Mouse (Mus musculus) heart, embryonic 14.5 days (tissue): Measurements from ENCODE around the gene Olfr1257. TPM values are rescaled to one million over a fixed set of nuclear protein-coding genes. Genes with fewer than 3 reads are reported as not detected.
"Not testable (repeated sequence)": the region's sequence is repeated elsewhere in the genome, so short reads cannot be mapped to it uniquely, and the experiment has no call there.

Experiments used
- ATAC-seq: fragments of 200-750 bp; cut with Nextera tagmentation; 2 replicates; pipeline ENCODE4 v1.8.0; 2017; ENCODE audit warnings: low read depth, moderate TSS enrichment; ENCODE audit not compliant: insufficient number of reproducible peaks, insufficient read depth, low FRiP score
- H3K27ac ChIP-seq, 2 experiments: fragments of 200-500 bp in 1 of 2; fragments of 300-500 bp in 1 of 2; sonication (generic) in 1 of 2; replicated peaks in 1 of 2; 2 replicates each; pipeline ENCODE4 v1.5.1; 2012 to 2014; ENCODE audit warnings: low read depth in 2 of 2, low read length in 2 of 2, control low read depth in 1 of 2, mild to moderate bottlenecking in 1 of 2, mixed read lengths in 1 of 2; ENCODE audit not compliant: control insufficient read depth in 1 of 2, insufficient read depth in 1 of 2
- H3K27me3 ChIP-seq: fragments of 300-500 bp; sonication (generic); 2 replicates; pipeline ENCODE4 v1.6.1; 2014; ENCODE audit warnings: mild to moderate bottlenecking, low read length, control low read depth; ENCODE audit not compliant: control insufficient read depth, insufficient read depth
- H3K36me3 ChIP-seq: fragments of 300-500 bp; sonication (generic); 2 replicates; pipeline ENCODE4 v1.6.1; 2014; ENCODE audit warnings: mild to moderate bottlenecking, control low read depth, low read length, mixed read lengths; ENCODE audit not compliant: control insufficient read depth, insufficient read depth
- H3K4me1 ChIP-seq, 2 experiments: fragments of 200-500 bp in 1 of 2; fragments of 300-500 bp in 1 of 2; sonication (generic) in 1 of 2; 2 replicates each; pipeline ENCODE4 v1.6.1; 2012 to 2014; ENCODE audit warnings: low read length in 2 of 2, control low read depth in 1 of 2, mixed read lengths in 1 of 2; ENCODE audit not compliant: control insufficient read depth in 2 of 2, insufficient read depth in 2 of 2
- H3K4me2 ChIP-seq: fragments of 300-500 bp; sonication (generic); 2 replicates; pipeline ENCODE4 v1.6.1; 2014; ENCODE audit warnings: mild to moderate bottlenecking, low read length
- H3K4me3 ChIP-seq, 2 experiments: fragments of 200-500 bp in 1 of 2; fragments of 300-500 bp in 1 of 2; sonication (generic) in 1 of 2; 2 replicates each; pipeline ENCODE4 v1.5.1; 2012 to 2014; ENCODE audit warnings: low read length in 2 of 2, mild to moderate bottlenecking in 2 of 2, control low read depth in 1 of 2, low read depth in 1 of 2, moderate library complexity in 1 of 2; ENCODE audit not compliant: control insufficient read depth in 1 of 2, insufficient read depth in 1 of 2
- H3K9ac ChIP-seq: fragments of 300-500 bp; sonication (generic); 2 replicates; pipeline ENCODE4 v1.6.1; 2014; ENCODE audit warnings: mild to moderate bottlenecking, low read length
- H3K9me3 ChIP-seq: fragments of 300-500 bp; sonication (generic); 2 replicates; pipeline ENCODE4 v1.6.1; 2016; ENCODE audit warnings: low read length, control low read depth; ENCODE audit not compliant: control insufficient read depth
- WGBS: fragments of 180-500 bp; shearing (Covaris S2); extraction: QIAGEN DNeasy Blood & Tissue Kit; methylation state at CpG from one replicate; pipeline ENCODE4 v1.1.7; 2014; 5-methylcytosine and 5-hydroxymethylcytosine counted together
- polyA plus RNA-seq: library from polyadenylated mRNA; unstranded; fragments of >200 nt; fragmentation: Nextera tagmentation; extraction: Ambion mirVana; gene quantifications from 2 replicates; pipeline ENCODE4 v1.2.1, GENCODE M21; 2014

The Olfr1257 gene
- not detected in 2 replicates for polyA plus RNA-seq

DNA sequence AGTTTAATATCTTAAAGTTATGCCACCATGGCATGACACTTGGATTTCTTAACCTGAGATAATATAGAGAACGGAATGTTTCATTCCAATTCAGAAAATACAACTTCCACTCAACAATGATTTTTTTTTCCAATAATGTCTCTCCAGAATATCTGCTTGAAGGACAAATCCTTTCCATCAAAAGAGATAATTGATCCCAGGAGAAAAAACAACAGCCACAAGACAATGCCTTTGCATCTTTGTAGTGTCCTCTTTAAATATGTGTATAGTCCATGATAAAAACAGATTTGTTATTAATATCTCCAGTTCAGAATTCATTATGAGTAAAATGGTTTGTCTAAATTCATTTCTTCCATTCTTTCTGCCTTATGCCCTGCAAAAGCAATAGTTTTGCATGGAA, at the start of gene Olfr1257:
Gene Olfr1257, plus strand, starts transcription at position 301 of the 400 bp plus-strand sequence.
- WGBS: 69% methylated on average over 1 of the region's 1 CpGs
- Histone ChIP-seq H3K4me2 (no peak within 1 kb of the TSS), H3K4me3 (no peak within 1 kb of the TSS), H3K27ac (no peak within 1 kb of the TSS), H3K4me1 (no peaks in the 10 kb centered on the region), H3K9me3 (no peaks in the 10 kb centered on the region), H3K9ac (no peak within 1 kb of the TSS), H3K36me3 (no peaks in the 10 kb centered on the region), H3K27me3 (no peaks in the 10 kb centered on the region)
- ATAC-seq: no peak

DNA sequence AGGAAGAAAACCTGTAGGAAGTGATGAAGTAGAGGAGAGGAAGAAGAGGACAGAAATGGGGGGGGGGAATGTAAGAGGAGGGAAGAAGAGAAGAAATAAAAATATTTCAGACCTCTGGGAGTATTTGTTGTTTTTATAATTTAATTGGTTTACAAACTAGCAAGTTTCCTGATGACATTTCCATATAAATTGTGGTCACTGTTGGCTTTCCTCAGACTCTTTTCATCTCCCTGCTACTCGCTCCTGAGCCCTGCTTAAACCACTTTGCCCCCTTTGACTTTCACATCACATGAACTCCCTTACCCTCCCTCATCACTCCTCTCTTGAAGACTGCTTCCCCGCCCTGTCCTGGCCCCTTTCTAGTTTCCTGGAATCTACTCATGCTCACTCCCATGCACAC, 36.8 kb upstream of the Olfr1257 start, which contains the start of gene Olfr1256:
Gene Olfr1256, minus strand, starts transcription at position 101 of the 400 bp plus-strand sequence.
- Histone ChIP-seq H3K27me3 (no peaks in the 10 kb centered on the region), H3K9me3 (no peaks in the 10 kb centered on the region), H3K9ac (no peak within 1 kb of the TSS), H3K4me2 (no peak within 1 kb of the TSS), H3K36me3 (no peaks in the 10 kb centered on the region), H3K4me1 (no peaks in the 10 kb centered on the region), H3K27ac (no peak within 1 kb of the TSS), H3K4me3 (no peak within 1 kb of the TSS)
- 40% methylated on average over 2 of the region's 2 CpGs for WGBS
- ATAC-seq: no peak

DNA sequence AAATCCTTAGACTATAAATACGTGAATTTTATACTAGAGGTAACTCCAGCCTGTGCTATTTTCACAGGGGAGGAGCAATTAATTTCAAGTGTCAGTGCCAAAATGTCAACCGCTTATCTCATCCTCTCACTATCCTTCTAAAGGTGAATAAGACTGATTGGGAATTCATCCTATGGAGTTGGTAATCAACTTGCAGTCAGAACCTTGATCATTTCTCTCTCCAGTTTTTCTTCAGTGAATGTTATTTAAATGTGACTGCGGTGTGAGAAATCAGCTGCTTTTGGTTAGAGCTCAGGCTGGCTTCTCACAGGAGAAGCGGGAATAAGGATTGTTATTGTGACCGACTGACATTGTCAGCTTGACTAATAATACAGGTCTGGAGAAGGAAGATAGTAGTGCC, 30.1 kb upstream of the Olfr1257 start, which contains the start of gene Olfr48:
Gene Olfr48, minus strand, starts transcription at position 101 of the 400 bp plus-strand sequence.
- no peak for ATAC-seq
- H3K9me3 ChIP-seq: no peaks in the 10 kb centered on the region
- no peak within 1 kb of the TSS for H3K4me3 ChIP-seq
- no peaks in the 10 kb centered on the region for H3K27me3 ChIP-seq
- H3K4me1 ChIP-seq: no peaks in the 10 kb centered on the region
- H3K9ac ChIP-seq: no peak within 1 kb of the TSS
- no peak within 1 kb of the TSS for H3K27ac ChIP-seq
- 79% methylated on average over 5 of the region's 5 CpGs for WGBS
- no peak within 1 kb of the TSS for H3K4me2 ChIP-seq
- no peaks in the 10 kb centered on the region for H3K36me3 ChIP-seq

DNA sequence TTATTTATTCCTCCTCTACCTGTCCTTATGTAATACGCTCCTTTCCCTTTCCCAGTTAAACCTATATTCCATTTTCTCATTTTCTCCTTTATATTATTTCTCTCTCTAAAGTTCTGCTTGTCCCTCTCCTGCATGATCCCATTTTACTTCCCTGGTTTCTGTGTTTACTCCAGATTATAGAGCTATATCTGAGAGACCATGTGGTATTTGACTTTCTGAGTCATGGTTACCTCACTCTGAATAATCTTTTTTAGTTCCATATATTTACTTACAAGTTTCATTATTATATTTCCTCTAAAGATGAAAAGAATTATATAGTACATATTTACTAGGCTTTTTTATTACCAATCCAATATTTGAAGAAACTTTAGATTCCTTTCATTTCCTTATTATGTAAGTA, 29.0 kb upstream of the Olfr1257 start:
- no peaks in the 10 kb centered on the region for H3K9me3 ChIP-seq
- no peaks in the 10 kb centered on the region for H3K36me3 ChIP-seq
- no peak for ATAC-seq
- no peak overlapping the region for H3K4me2 ChIP-seq
- no peak overlapping the region for H3K27ac ChIP-seq
- H3K4me3 ChIP-seq: no peak overlapping the region
- H3K27me3 ChIP-seq: no peaks in the 10 kb centered on the region
- 88% methylated on average over 1 of the region's 1 CpGs for WGBS
- no peak overlapping the region for H3K9ac ChIP-seq
- H3K4me1 ChIP-seq: no peaks in the 10 kb centered on the region

DNA sequence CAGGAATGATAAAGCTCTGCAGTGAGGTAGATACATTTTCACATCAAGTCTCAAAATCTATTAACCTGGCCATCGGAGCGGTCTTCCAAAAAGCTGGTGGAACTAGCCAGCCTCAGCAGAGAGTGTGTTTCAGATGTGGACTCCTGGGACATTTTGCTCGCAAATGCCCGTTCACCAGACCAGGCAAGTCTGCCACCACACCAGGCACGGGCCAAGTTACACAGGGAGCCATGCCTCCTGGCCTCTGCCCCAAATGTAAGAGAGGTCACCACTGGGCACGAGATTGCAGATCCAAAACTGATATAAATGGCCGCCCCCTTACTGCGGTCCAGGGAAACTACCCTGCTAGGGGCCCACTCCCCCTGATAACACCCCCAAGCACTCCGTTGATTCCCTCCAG, 34.4 kb downstream of the Olfr1257 start:
- not testable (repeated sequence) for ATAC-seq, H3K4me2 ChIP-seq, H3K9me3 ChIP-seq, H3K27me3 ChIP-seq, H3K27ac ChIP-seq, H3K4me1 ChIP-seq, H3K36me3 ChIP-seq, H3K4me3 ChIP-seq, H3K9ac ChIP-seq
- WGBS: 78% methylated on average over 9 of the region's 9 CpGs

DNA sequence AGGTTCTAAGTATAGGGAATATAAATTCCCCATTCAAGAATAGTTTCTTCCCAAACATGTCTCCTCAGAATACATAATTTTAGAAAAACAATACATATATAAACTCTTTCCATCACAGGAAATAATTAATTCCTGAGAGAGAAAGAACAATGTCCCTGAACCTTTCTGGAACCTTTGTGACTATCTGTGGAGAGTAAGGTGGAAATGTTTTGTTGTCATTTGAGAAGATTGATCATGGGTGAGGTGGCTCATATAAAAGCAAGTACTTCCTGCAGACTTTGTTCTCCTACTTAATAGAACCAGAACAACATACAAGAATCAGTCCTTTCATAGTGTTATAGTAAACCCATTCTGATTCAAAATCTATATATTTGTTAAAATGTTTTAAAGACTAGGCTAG, 48.8 kb downstream of the Olfr1257 start, which contains the start of gene Olfr1258:
Gene Olfr1258, plus strand, starts transcription at position 301 of the 400 bp plus-strand sequence.
- no peak for ATAC-seq
- H3K4me2 ChIP-seq: no peak within 1 kb of the TSS
- no peaks in the 10 kb centered on the region for H3K9me3 ChIP-seq
- no peaks in the 10 kb centered on the region for H3K4me1 ChIP-seq
- H3K27ac ChIP-seq: no peak within 1 kb of the TSS
- no peak within 1 kb of the TSS for H3K9ac ChIP-seq
- no peaks in the 10 kb centered on the region for H3K27me3 ChIP-seq
- no peaks in the 10 kb centered on the region for H3K36me3 ChIP-seq
- no peak within 1 kb of the TSS for H3K4me3 ChIP-seq

Other genes starting within 250 kb of the Olfr1257 start
- gene Olfr1249, start 243.5 kb upstream of the Olfr1257 start, polyA plus RNA-seq: not detected in 2 replicates
- gene Olfr1250, start 217.0 kb upstream of the Olfr1257 start, polyA plus RNA-seq: not detected in 2 replicates
- not detected in 2 replicates for gene Olfr1251, start 206.5 kb upstream of the Olfr1257 start, polyA plus RNA-seq
- gene Olfr1252, start 153.4 kb upstream of the Olfr1257 start, polyA plus RNA-seq: not detected in 2 replicates
- gene Olfr1253, start 121.3 kb upstream of the Olfr1257 start, polyA plus RNA-seq: not detected in 2 replicates
- gene Olfr1254, start 84.8 kb upstream of the Olfr1257 start, polyA plus RNA-seq: not detected in 2 replicates
- not detected in 2 replicates for gene Olfr1255, start 66.4 kb upstream of the Olfr1257 start, polyA plus RNA-seq
- gene Olfr1256, start 36.9 kb upstream of the Olfr1257 start, polyA plus RNA-seq: not detected in 2 replicates
- not detected in 2 replicates for gene Olfr48, start 30.2 kb upstream of the Olfr1257 start, polyA plus RNA-seq
- not detected in 2 replicates for gene Olfr1258, start 48.9 kb downstream of the Olfr1257 start, polyA plus RNA-seq
- not detected in 2 replicates for gene Olfr1259, start 70.2 kb downstream of the Olfr1257 start, polyA plus RNA-seq
- not detected in 2 replicates for gene Olfr1260, start 95.9 kb downstream of the Olfr1257 start, polyA plus RNA-seq
- not detected in 2 replicates for gene Olfr1261, start 112.8 kb downstream of the Olfr1257 start, polyA plus RNA-seq
- gene Olfr1262, start 121.7 kb downstream of the Olfr1257 start, polyA plus RNA-seq: not detected in 2 replicates
- not detected in 2 replicates for gene Olfr1263, start 133.7 kb downstream of the Olfr1257 start, polyA plus RNA-seq
- gene Olfr1264, start 147.1 kb downstream of the Olfr1257 start, polyA plus RNA-seq: not detected in 2 replicates
- not detected in 2 replicates for gene Olfr1265, start 156.9 kb downstream of the Olfr1257 start, polyA plus RNA-seq
- not detected in 2 replicates for gene Olfr140, start 185.2 kb downstream of the Olfr1257 start, polyA plus RNA-seq
- not detected in 2 replicates for gene Olfr1269, start 243.0 kb downstream of the Olfr1257 start, polyA plus RNA-seq